Mouse (Mus musculus) spleen, adult 2 months (tissue): ENCODE results near the gene Pigs.

Source experiments
- CTCF ChIP-seq: fragments of 200-500 bp; IDR thresholded peaks from 2 replicates; pipeline ENCODE4 v1.5.1; 2011; ENCODE audit warnings: mild to moderate bottlenecking, inconsistent platforms; ENCODE audit not compliant: insufficient read depth, insufficient read length, insufficient replicate concordance; ENCODE audit errors: extremely low read depth
- POLR2A ChIP-seq: fragments of 200-500 bp; IDR thresholded peaks from 2 replicates; pipeline ENCODE4 v1.6.1; 2011; ENCODE audit warnings: low read depth, low read length, inconsistent platforms

DNA sequence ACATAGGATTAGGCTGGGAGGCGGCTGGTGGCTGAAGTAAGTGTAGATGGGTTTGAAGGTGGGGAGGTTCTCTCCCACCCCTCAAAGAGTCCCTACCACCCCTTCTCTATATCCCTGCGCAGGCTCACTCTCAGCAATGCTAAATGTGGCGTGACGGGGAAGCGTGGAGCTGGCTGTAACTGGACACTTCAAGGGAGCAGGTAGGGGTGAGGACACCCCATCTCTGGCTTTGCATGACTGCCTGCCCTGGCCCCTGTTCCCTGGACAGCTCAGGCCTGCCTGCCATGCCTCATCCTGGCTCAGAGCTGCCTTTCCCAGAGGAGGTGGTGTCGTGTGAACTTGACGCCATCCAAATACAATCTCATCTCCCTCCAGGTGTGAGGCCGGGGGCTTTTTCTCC is 45.9 kb downstream of the Pigs start:
- TF ChIP-seq POLR2A (no peak), CTCF (no peak)
